8 mouse cellular contexts compared by ENCODE assay signal in genomic region chr5:92602691-92603690, GRCm38 (mm10). TPM values are rescaled to one million over a fixed set of nuclear protein-coding genes. Genes with fewer than 3 reads are reported as not detected.
A peak's percentile ranks its signal among the peaks of the same experiment; 100 is the strongest.
DNase-seq lines count a peak whose midpoint lies in the region; ATAC-seq lines count a peak whose summit lies in the region.

TSS of gene Stbd1 (plus strand) at chr5:92603041.

- H3K9ac ChIP-seq in embryonic facial prominence, embryonic 15.5 days = peak within 1 kb of the TSS; percentile 58
- H3K9ac ChIP-seq in heart, embryonic 16.5 days (ENCODE audit: low read length) = peak within 1 kb of the TSS; percentile 73

- DNase-seq in A20 (ENCODE audit: low read depth, low spot score) = peak; percentile 76
- peak; percentile 7 for DNase-seq in T-cell, adult 2 months (ENCODE audit: low spot score)
- peak; percentile 76 to 81 for DNase-seq in kidney, postnatal 25 days
- DNase-seq in lung, postnatal 36 days = peak; percentile 64
- DNase-seq in retina, postnatal 1 day = peak; percentile 85
- peak; percentile 52 for DNase-seq in urinary bladder, adult 2 months (ENCODE audit: low spot score)

- H3K4me3 ChIP-seq in embryonic facial prominence, embryonic 15.5 days (replicated peaks) = peak within 1 kb of the TSS; percentile 74
- peak within 1 kb of the TSS; percentile 60 for H3K4me3 ChIP-seq in heart, embryonic 16.5 days (ENCODE audit: low read length)

- 0 out of 2 replicates have a peak within 1 kb of the TSS, but pooled peaks have one; percentile 28 for H3K27ac ChIP-seq in embryonic facial prominence, embryonic 15.5 days (replicated peaks)
- peak within 1 kb of the TSS; percentile 58 for H3K27ac ChIP-seq in heart, embryonic 16.5 days (ENCODE audit: low read length)

- WGBS in embryonic facial prominence, embryonic 15.5 days = under 1% methylated on average over 68 of the region's 69 CpGs
- WGBS in heart, embryonic 16.5 days = under 1% methylated on average over 69 of the region's 69 CpGs

- no peaks in the 10 kb centered on the region for H3K9me3 ChIP-seq in embryonic facial prominence, embryonic 15.5 days (replicated peaks)
- no peaks in the 10 kb centered on the region for H3K9me3 ChIP-seq in heart, embryonic 16.5 days (replicated peaks; ENCODE audit: control insufficient read depth, low read length)

- peak; percentile 89 for ATAC-seq in embryonic facial prominence, embryonic 15.5 days (ENCODE audit: insufficient number of reproducible peaks, low FRiP score, low TSS enrichment, low read depth)
- ATAC-seq in heart, embryonic 16.5 days (replicated peaks; ENCODE audit: extremely low read depth, insufficient read depth, low FRiP score) = peak; percentile 92

- peak within 1 kb of the TSS; percentile 95 for H3K4me2 ChIP-seq in embryonic facial prominence, embryonic 15.5 days (replicated peaks)
- H3K4me2 ChIP-seq in heart, embryonic 16.5 days (ENCODE audit: low read depth, low read length) = peak within 1 kb of the TSS; percentile 70

- H3K27me3 ChIP-seq in embryonic facial prominence, embryonic 15.5 days = no peaks in the 10 kb centered on the region
- no peaks in the 10 kb centered on the region for H3K27me3 ChIP-seq in heart, embryonic 16.5 days (ENCODE audit: control insufficient read depth, insufficient read depth, low read length)

- peaks cover 11% of the 10 kb centered on the region for H3K4me1 ChIP-seq in embryonic facial prominence, embryonic 15.5 days
- peaks cover 18% of the 10 kb centered on the region for H3K4me1 ChIP-seq in heart, embryonic 16.5 days (ENCODE audit: control insufficient read depth, insufficient read depth, low read length)

- H3K36me3 ChIP-seq in embryonic facial prominence, embryonic 15.5 days = no peaks in the 10 kb centered on the region
- H3K36me3 ChIP-seq in heart, embryonic 16.5 days (ENCODE audit: control insufficient read depth, insufficient read depth) = peaks cover 17% of the 10 kb centered on the region

RNA-seq across cellular contexts. Expression of gene Stbd1, which starts in this region (rescaled TPM):
- polyA plus RNA-seq in embryonic facial prominence, embryonic 15.5 days (2015; fragmentation: Nextera tagmentation; extraction: Ambion mirVana) = 24.6 and 26.3 TPM in 2 replicates
- polyA plus RNA-seq in heart, embryonic 16.5 days (2015; fragmentation: Nextera tagmentation; extraction: Ambion mirVana) = 80.8 and 83.7 TPM in 2 replicates
- 28.9 and 29.0 TPM in 2 replicates for polyA plus RNA-seq in urinary bladder, adult 2 months (2012; rRNA removed)

Comparison
In these comparisons a context has a peak if more than half of its experiments do, and no peak if none do; other contexts are left out.
1. Peak in every context shown above with its lines: DNase-seq, ATAC-seq, H3K4me3 ChIP-seq and H3K27ac ChIP-seq.
2. DNase-seq: peak in every context shown above with its lines; median percentile 85 in retina, postnatal 1 day; 78 in kidney, postnatal 25 days; 76 in A20; 64 in lung, postnatal 36 days; 52 in urinary bladder, adult 2 months; 7 in T-cell, adult 2 months.